Mouse (Mus musculus) heart, adult 2 months (tissue): ENCODE results near the gene Zfp366.

Experiments
- CTCF ChIP-seq: fragments of 200-600 bp; IDR thresholded peaks from 2 replicates; pipeline ENCODE4 v1.8.1; 2022; ENCODE audit warnings: antibody characterized with exemption, mild to moderate bottlenecking, moderate library complexity
- EP300 ChIP-seq: fragments of 200-500 bp; IDR thresholded peaks from 2 replicates; pipeline ENCODE4 v1.6.1; 2011; ENCODE audit warnings: low read depth, low read length, control low read depth; ENCODE audit not compliant: insufficient read depth
- POLR2A ChIP-seq: fragments of 200-500 bp; IDR thresholded peaks from 2 replicates; pipeline ENCODE4 v1.6.1; 2011; ENCODE audit warnings: mild to moderate bottlenecking, low read depth, low read length, control low read depth; ENCODE audit not compliant: insufficient read depth

- TF ChIP-seq CTCF: no peak
- no peak for TF ChIP-seq POLR2A
- TF ChIP-seq EP300: no peak
These were observed 102.6 kb downstream of the Zfp366 start for GRCm38 (mm10) chr13:99287207-99287606.
